Mouse (Mus musculus) heart, adult 18-20 months (tissue): ENCODE results near the gene Epb41l2. TPM values are rescaled to one million over a fixed set of nuclear protein-coding genes. Genes with fewer than 3 reads are reported as not detected.

Source experiments
- DNase-seq, 2 experiments: peaks; one replicate each; pipeline ENCODE4 v3.0.0; 2021 to 2022; ENCODE audit warnings: mixed read lengths in 1 of 2
- total RNA-seq, 2 experiments: library from RNA; stranded (reverse); gene quantifications; 2 replicates each; pipeline ENCODE4 v1.2.3; 2021

Epb41l2 gene
- total RNA-seq, 2 experiments from 2014 or later, result 38.5 to 38.7 TPM

GRCm38 (mm10) chr10:25436703-25437401 is 77.3 kb downstream of the Epb41l2 start:
- DNase-seq, result peak; percentile 55 to 56

DNA sequence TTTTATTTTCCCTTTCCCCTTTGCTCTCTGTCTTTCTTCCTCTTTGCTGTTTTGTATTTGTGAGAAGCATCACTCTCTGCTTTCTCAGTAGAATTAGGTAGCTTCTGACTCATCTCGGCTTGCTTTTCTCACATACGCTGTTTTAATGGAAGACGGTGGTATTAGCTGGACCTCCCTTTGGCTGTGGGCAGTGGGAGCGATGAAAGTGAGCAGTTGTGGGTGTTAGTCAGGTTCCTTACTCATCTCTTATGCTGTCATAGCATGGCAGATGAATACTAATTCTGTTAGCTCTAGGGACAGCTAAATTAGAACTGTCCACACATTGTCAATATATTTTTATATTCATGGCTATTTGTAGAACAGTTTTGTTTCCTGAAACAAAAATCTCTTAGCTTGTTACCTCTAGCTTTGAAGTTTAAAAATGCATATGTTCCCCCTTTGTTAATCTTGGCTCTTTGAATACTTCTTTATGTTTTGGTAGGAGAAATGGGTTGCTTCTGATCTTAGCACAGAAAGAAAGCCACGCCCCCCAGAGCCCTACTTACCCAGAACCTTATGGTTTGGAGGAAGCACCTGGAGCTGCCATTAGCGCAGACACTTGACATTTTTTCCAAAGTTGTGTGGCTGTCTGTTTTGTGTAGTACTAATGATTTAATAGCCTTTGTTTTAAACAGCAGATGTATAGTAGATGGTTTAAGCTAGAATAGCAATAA is 78.1 kb downstream of the Epb41l2 start:
- peak in 1 of 2 experiments; percentile 28 for DNase-seq

- no peak for DNase-seq
These were observed 78.7 kb downstream of the Epb41l2 start for GRCm38 (mm10) chr10:25438299-25438680.

DNA sequence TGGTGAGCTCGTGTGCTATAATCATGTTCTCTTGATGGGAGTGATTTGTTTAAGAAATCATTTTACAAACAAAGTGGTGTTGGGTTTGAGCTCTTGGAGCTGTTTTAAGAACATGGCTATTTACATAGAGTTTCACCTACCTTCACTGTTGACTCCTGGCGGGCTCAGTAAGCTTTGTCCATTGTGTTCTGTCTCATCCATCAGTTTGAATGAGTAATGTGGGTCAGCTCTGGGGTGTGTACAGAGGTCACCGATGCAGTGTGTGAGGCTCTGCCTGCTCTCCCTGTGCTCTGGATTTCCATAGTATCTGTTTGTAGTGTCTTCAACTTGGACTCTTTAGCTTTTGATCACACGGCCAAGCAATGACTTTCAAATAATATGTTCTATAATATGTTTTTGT is 79.6 kb downstream of the Epb41l2 start:
- DNase-seq, result no peak

GRCm38 (mm10) chr10:25439856-25440255 is 80.3 kb downstream of the Epb41l2 start:
- no peak for DNase-seq

- peak in 1 of 2 experiments; percentile 38 for DNase-seq
These were observed 81.8 kb downstream of the Epb41l2 start for GRCm38 (mm10) chr10:25441405-25441804.

DNA sequence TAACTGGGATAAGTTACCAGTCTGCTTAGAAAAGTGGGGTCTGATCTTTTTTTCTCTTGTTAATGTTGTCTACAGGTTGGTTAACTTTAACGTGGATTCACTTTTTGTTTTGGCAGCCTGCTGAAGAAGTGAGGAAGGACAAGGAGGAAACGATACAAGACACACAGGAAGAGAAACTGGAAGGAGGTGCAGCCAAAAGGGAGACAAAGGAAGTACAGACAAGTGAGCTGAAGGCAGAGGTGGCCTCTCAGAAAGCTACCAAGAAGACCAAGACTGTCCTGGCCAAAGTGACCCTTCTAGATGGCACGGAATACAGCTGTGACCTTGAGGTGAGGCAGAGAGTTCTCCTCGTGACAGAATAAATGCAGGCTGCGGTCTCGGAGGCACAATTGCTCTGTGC is 84.0 kb downstream of the Epb41l2 start:
- DNase-seq, result no peak

GRCm38 (mm10) chr10:25444198-25444783 is 84.7 kb downstream of the Epb41l2 start:
- no peak for DNase-seq

GRCm38 (mm10) chr10:25446953-25447525 is 87.4 kb downstream of the Epb41l2 start:
- no peak for DNase-seq

DNA sequence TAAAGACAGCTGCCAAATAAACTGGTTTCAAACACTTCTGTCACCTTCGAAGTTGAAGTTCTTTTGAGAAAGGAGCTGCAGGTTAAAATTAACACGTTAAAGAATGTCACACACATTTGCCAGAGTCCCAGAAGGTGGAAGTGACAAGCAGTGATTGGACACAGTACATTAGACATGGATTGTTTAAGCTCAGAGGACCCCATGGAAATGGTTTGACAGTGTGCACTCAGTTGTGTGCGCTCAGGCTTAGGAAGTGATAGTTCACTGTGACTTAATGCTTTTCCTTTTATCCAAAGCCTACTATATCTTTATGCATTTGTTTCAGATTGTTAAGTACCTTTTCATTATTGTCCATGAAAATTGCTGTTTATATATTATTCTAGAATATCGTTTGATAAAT is 89.1 kb downstream of the Epb41l2 start:
- no peak for DNase-seq

DNA sequence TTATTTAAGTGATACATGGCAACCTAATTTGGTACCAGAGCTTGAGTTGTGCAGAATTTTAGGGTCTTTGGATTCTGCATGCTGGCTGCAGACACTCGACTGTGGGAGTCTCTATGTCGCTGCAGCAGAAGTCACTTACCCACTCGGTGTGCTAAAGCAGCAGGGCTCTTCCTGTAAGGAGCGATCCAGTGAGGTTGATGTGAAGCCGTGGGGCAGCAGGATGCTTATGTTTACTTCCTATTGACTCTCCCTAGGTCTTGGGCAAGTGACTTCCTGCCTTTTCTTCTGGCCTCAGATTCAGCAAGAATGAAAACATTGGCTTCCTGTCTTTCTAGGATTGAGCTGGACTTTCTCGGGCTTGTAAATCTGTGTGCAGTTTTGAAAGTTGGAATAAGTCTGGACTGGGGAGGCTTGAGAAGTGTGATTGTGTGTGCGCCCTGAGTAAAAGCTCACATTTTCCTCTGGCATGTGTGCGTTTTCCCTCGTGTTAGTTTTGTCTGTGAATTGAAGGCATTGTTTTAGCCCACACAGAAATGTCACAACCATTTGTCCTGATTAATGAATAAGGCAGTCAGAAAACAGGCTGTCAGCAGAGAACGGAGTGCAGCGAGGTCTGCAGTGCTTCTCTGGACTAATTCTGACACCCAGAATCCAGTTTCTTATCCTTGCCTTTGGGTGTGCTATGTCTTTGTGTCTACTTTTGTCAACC is 89.9 kb downstream of the Epb41l2 start:
- DNase-seq, result peak; percentile 54 to 64

DNA sequence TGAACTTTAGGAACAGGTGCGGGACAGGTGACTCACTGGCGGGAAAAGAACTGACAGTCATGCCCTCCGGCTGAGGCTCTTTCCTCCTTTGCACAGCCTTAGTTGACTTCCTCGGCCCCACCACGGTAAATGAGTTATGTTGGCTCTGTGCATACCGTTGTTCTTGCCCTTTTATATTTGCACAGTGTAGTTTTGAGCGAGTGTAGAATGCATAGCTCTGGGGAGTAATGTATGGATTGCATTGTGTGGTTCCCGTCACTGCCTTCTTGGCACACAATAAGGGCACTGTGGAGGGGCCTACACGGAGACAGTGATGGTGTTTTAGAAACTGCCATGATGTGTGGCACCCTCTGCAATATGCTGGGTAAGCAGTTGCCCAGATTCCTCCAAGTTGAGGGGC is 93.6 kb downstream of the Epb41l2 start:
- DNase-seq, result no peak

DNA sequence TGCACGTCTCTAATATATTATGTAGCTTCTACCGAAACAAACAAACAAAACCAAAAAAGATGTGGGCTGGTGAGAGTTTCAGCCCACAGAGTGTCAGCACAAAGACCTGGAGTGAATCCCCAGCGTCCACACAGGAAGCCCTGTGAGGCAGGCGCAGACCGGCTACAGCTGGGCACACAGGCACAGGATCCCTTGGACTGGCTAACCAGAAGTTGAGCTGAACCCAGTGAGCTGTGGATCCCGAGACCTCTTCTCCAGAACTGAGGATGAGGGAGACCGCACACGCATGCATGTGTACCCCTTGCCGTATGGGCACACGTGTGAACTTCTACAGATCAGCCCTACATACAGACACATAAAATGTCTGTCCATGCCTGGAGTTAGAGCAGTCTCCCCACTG is 94.2 kb downstream of the Epb41l2 start:
- DNase-seq, result no peak

DNA sequence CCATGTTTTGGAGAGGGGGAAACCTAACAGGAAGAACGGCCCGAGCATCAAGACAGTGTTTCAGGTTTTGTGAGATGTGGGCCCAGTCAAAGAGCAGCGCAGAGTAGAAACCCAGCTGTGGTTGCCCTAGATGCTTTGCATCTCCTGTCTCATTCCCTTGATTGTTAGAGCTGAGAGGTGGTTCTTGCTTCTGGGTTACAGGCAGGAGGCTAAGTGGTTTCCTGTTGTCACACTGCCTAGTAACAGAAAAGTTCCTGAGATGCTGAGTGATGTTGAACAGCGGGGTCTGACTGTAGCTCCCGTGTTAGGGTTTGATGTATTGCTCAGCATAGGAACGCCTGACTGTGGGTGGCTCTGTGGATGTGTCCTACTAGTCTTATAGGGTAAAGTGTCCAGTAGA is 97.5 kb downstream of the Epb41l2 start:
- DNase-seq, result no peak

- no peak for DNase-seq
These were observed 98.4 kb downstream of the Epb41l2 start for GRCm38 (mm10) chr10:25457996-25458395.

- no peak for DNase-seq
These were observed 102.2 kb downstream of the Epb41l2 start for GRCm38 (mm10) chr10:25461832-25462231.

DNA sequence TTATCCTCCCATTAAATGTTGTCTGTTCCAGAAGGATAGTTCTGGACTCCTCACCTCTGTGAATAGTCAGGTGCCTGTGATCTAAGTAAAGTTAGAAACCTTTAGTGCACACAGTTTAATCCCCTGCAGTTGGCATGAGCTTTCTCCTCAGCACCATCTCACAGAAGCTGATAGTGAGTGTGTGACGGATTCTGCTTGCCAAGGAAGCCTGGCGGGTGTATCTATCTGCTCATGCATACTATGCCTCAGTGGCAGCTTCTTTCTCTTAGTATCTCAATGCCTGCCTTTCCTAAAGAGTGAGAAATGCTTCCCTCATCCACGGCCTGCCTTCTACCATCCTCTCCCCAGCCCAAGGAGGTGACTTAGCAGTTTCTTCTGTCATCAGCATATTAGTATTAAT is 103.1 kb downstream of the Epb41l2 start:
- no peak for DNase-seq

- DNase-seq, result no peak
These were observed 106.9 kb downstream of the Epb41l2 start for GRCm38 (mm10) chr10:25466493-25466892.

GRCm38 (mm10) chr10:25471944-25472343 is 112.3 kb downstream of the Epb41l2 start:
- no peak for DNase-seq

GRCm38 (mm10) chr10:25479716-25480115 is 120.1 kb downstream of the Epb41l2 start:
- no peak for DNase-seq

DNA sequence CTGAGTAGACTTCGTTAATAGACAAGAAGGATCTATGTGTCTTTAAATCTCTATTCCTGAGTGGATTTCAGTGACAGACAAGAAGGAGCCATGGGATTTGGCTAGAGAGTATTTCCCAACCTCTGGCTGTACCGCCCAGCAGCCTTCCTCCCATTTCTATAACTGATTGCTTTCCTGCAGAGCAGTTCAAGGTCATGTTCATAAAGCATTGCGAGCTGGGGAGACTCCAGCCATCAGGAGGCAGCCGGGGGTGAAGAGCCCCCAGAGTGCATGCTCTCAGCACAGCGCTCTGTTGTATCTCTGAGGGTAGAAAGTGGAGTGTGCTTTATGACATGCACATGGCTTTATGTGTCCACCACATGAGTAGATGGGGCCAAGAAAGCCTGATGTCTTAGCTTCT is 123.2 kb downstream of the Epb41l2 start:
- DNase-seq, result peak in 1 of 2 experiments; percentile 15

GRCm38 (mm10) chr10:25488456-25488855 is 128.9 kb downstream of the Epb41l2 start:
- peak; percentile 59 to 91 for DNase-seq
